Mouse (Mus musculus) liver, adult 2 months (tissue): Measurements from ENCODE around the gene Srrm2.

Source experiments
- CTCF ChIP-seq: fragments of 200-500 bp; IDR thresholded peaks from 2 replicates; pipeline ENCODE4 v1.5.1; 2011; ENCODE audit warnings: low read depth, low read length, control low read depth
- POLR2A ChIP-seq: fragments of 200-500 bp; IDR thresholded peaks from 2 replicates; pipeline ENCODE4 v1.6.1; 2011; ENCODE audit warnings: low read length, control low read depth; ENCODE audit not compliant: insufficient read depth; ENCODE audit errors: extremely low read depth

- TF ChIP-seq CTCF (no peak), POLR2A (no peak)
Measured at GRCm38 (mm10) chr17:23831201-23831600, 40.9 kb downstream of the Srrm2 start.
